Mouse (Mus musculus) embryonic fibroblast, embryonic 13.5 days (primary cell): Measurements from ENCODE around the gene Tbl1x.

Source experiments
- CTCF ChIP-seq: IDR thresholded peaks from 2 replicates; pipeline ENCODE4 v1.5.1; 2011; ENCODE audit warnings: mild to moderate bottlenecking, control low read depth, low read length, moderate library complexity, borderline replicate concordance; ENCODE audit not compliant: insufficient read depth
- POLR2A ChIP-seq: IDR thresholded peaks from 2 replicates; pipeline ENCODE4 v1.6.1; 2011; ENCODE audit warnings: low read depth, mild to moderate bottlenecking, control low read depth, low read length, moderate library complexity

DNA sequence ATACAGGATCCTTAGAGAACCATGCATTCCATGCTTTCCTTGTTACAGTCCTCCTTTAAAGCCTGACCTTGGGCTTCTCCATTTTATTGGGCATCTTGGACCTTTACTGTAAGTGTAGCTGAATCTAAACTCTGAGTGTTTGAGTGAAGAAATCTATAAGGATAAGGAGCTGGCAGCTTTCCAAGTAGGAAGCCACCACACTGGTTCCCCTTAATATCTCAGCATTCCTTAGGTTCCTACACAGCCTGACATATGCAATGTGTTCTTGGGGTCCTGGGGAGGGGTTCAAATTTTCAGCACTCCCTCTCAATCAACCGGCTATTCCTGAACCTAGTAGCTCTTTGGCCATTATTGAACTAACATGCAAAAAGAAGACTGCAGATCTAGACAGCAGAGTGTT is 38.0 kb upstream of the Tbl1x start:
- TF ChIP-seq CTCF (no peak), POLR2A (no peak)
